Mouse (Mus musculus) kidney, embryonic 16.5 days (tissue): ENCODE measurements around the gene Treml1. TPM values are rescaled to one million over a fixed set of nuclear protein-coding genes. Genes with fewer than 3 reads are reported as not detected.

Experiments
- ATAC-seq: fragments of 200-750 bp; cut with Nextera tagmentation; 2 replicates; pipeline ENCODE4 v1.8.0; 2017; ENCODE audit warnings: moderate TSS enrichment; ENCODE audit not compliant: low FRiP score, low TSS enrichment
- H3K27ac ChIP-seq: fragments of 300-500 bp; sonication (generic); 2 replicates; pipeline ENCODE4 v1.5.1; 2014; ENCODE audit warnings: low read length
- H3K27me3 ChIP-seq: fragments of 300-500 bp; sonication (generic); 2 replicates; pipeline ENCODE4 v1.6.1; 2014; ENCODE audit warnings: low read length, control low read depth, mixed read lengths; ENCODE audit not compliant: insufficient read depth
- H3K36me3 ChIP-seq: fragments of 300-500 bp; sonication (generic); 2 replicates; pipeline ENCODE4 v1.6.1; 2014; ENCODE audit warnings: low read length, control low read depth, mixed read lengths; ENCODE audit not compliant: insufficient read depth
- H3K4me1 ChIP-seq: fragments of 300-500 bp; sonication (generic); 2 replicates; pipeline ENCODE4 v1.6.1; 2014; ENCODE audit warnings: low read length, control low read depth, mixed read lengths; ENCODE audit not compliant: insufficient read depth
- H3K4me2 ChIP-seq: fragments of 300-500 bp; sonication (generic); replicated peaks from 2 replicates; pipeline ENCODE4 v1.6.1; 2014; ENCODE audit warnings: low read depth, low read length
- H3K4me3 ChIP-seq: fragments of 300-500 bp; sonication (generic); 2 replicates; pipeline ENCODE4 v1.5.1; 2014; ENCODE audit warnings: mild to moderate bottlenecking, low read length
- H3K9ac ChIP-seq: fragments of 300-500 bp; sonication (generic); replicated peaks from 2 replicates; pipeline ENCODE4 v1.6.1; 2014; ENCODE audit warnings: low read length
- H3K9me3 ChIP-seq: fragments of 300-500 bp; sonication (generic); 2 replicates; pipeline ENCODE4 v1.6.1; 2016; ENCODE audit warnings: low read length, control low read depth
- WGBS: fragments of 180-500 bp; shearing (Covaris S2); extraction: QIAGEN DNeasy Blood & Tissue Kit; methylation state at CpG from one replicate; pipeline ENCODE4 v1.1.7; 2014; 5-methylcytosine and 5-hydroxymethylcytosine counted together
- polyA plus RNA-seq: library from polyadenylated mRNA; unstranded; fragments of >200 nt; fragmentation: Nextera tagmentation; extraction: Ambion mirVana; gene quantifications from 2 replicates; pipeline ENCODE4 v1.2.1, GENCODE M21; 2015

Treml1 gene
- polyA plus RNA-seq, 1 experiment from 2014 or later = 0.59 TPM

GRCm38 (mm10) chr17:48371621-48372020, 11.9 kb downstream of the Treml1 start:
- H3K9ac ChIP-seq = no peak overlapping the region
- H3K4me2 ChIP-seq = no peak overlapping the region
- H3K9me3 ChIP-seq = 0 out of 2 replicates have a peak, but pooled peaks cover 3% of the 10 kb centered on the region
- H3K36me3 ChIP-seq = no peaks in the 10 kb centered on the region
- H3K4me1 ChIP-seq = no peaks in the 10 kb centered on the region
- no peak overlapping the region for H3K27ac ChIP-seq
- no peak for ATAC-seq
- no peaks in the 10 kb centered on the region for H3K27me3 ChIP-seq
- H3K4me3 ChIP-seq = no peak overlapping the region

- WGBS = 77% methylated on average over 8 of the region's 8 CpGs
- no peak overlapping the region for H3K27ac ChIP-seq
- ATAC-seq = no peak
Observed at GRCm38 (mm10) chr17:48372987-48373386, 13.3 kb downstream of the Treml1 start.

GRCm38 (mm10) chr17:48376102-48376501, 16.4 kb downstream of the Treml1 start:
- H3K9ac ChIP-seq = no peak overlapping the region
- ATAC-seq = no peak
- no peak overlapping the region for H3K27ac ChIP-seq
- 0 out of 2 replicates have a peak, but pooled peaks cover 3% of the 10 kb centered on the region for H3K9me3 ChIP-seq
- H3K27me3 ChIP-seq = no peaks in the 10 kb centered on the region
- H3K4me2 ChIP-seq = no peak overlapping the region
- H3K36me3 ChIP-seq = no peaks in the 10 kb centered on the region
- H3K4me1 ChIP-seq = no peaks in the 10 kb centered on the region
- H3K4me3 ChIP-seq = no peak overlapping the region
- 83% methylated on average over 1 of the region's 1 CpGs for WGBS

More at GRCm38 (mm10) chr17:48372987-48373386, 13.3 kb downstream of the Treml1 start:
- Histone ChIP-seq H3K4me1 (no peaks in the 10 kb centered on the region), H3K4me2 (no peak overlapping the region), H3K9me3 (0 out of 2 replicates have a peak, but pooled peaks cover 3% of the 10 kb centered on the region), H3K4me3 (no peak overlapping the region), H3K27me3 (no peaks in the 10 kb centered on the region), H3K36me3 (no peaks in the 10 kb centered on the region), H3K9ac (no peak overlapping the region)

- Histone ChIP-seq H3K4me3 (no peak overlapping the region), H3K27ac (no peak overlapping the region), H3K9ac (no peak overlapping the region), H3K27me3 (no peaks in the 10 kb centered on the region), H3K36me3 (no peaks in the 10 kb centered on the region), H3K9me3 (0 out of 2 replicates have a peak, but pooled peaks cover 3% of the 10 kb centered on the region), H3K4me2 (no peak overlapping the region), H3K4me1 (no peaks in the 10 kb centered on the region)
- ATAC-seq = no peak
Observed at GRCm38 (mm10) chr17:48379050-48379449, 19.3 kb downstream of the Treml1 start.

- H3K27me3 ChIP-seq = no peaks in the 10 kb centered on the region
- no peak overlapping the region for H3K4me2 ChIP-seq
- no peaks in the 10 kb centered on the region for H3K9me3 ChIP-seq
- peaks cover 45% of the 10 kb centered on the region for H3K36me3 ChIP-seq
- H3K4me3 ChIP-seq = no peak overlapping the region
- no peak overlapping the region for H3K27ac ChIP-seq
- H3K4me1 ChIP-seq = no peaks in the 10 kb centered on the region
- 74% methylated on average over 2 of the region's 2 CpGs for WGBS
- H3K9ac ChIP-seq = no peak overlapping the region
- ATAC-seq = no peak
Observed at GRCm38 (mm10) chr17:48385786-48386461, 26.2 kb downstream of the Treml1 start.

GRCm38 (mm10) chr17:48388666-48389065, 28.9 kb downstream of the Treml1 start:
- Histone ChIP-seq H3K9ac (no peak overlapping the region), H3K4me1 (no peaks in the 10 kb centered on the region), H3K9me3 (no peaks in the 10 kb centered on the region), H3K4me2 (no peak overlapping the region), H3K36me3 (peaks cover 73% of the 10 kb centered on the region), H3K27me3 (no peaks in the 10 kb centered on the region), H3K27ac (no peak overlapping the region), H3K4me3 (no peak overlapping the region)
- 95% methylated on average over 2 of the region's 2 CpGs for WGBS
- ATAC-seq = no peak

- H3K27ac ChIP-seq = no peak overlapping the region
- no peaks in the 10 kb centered on the region for H3K9me3 ChIP-seq
- no peak overlapping the region for H3K9ac ChIP-seq
- H3K4me2 ChIP-seq = no peak overlapping the region
- H3K4me1 ChIP-seq = no peaks in the 10 kb centered on the region
- H3K27me3 ChIP-seq = no peaks in the 10 kb centered on the region
- 91% methylated on average over 5 of the region's 5 CpGs for WGBS
- no peak overlapping the region for H3K4me3 ChIP-seq
- peaks cover 79% of the 10 kb centered on the region for H3K36me3 ChIP-seq
- no peak for ATAC-seq
Observed at GRCm38 (mm10) chr17:48389442-48389841, 29.7 kb downstream of the Treml1 start.

- H3K36me3 ChIP-seq = peaks cover 91% of the 10 kb centered on the region
- no peaks in the 10 kb centered on the region for H3K9me3 ChIP-seq
- 88% methylated on average over 5 of the region's 5 CpGs for WGBS
- no peak for ATAC-seq
- no peak overlapping the region for H3K4me3 ChIP-seq
- H3K27me3 ChIP-seq = no peaks in the 10 kb centered on the region
- no peak overlapping the region for H3K4me2 ChIP-seq
- H3K4me1 ChIP-seq = no peaks in the 10 kb centered on the region
- H3K9ac ChIP-seq = no peak overlapping the region
- H3K27ac ChIP-seq = no peak overlapping the region
Observed at GRCm38 (mm10) chr17:48391446-48391845, 31.7 kb downstream of the Treml1 start.

GRCm38 (mm10) chr17:48392616-48393015, 32.9 kb downstream of the Treml1 start:
- Histone ChIP-seq H3K9ac (no peak overlapping the region), H3K4me2 (no peak overlapping the region), H3K36me3 (peaks cover 84% of the 10 kb centered on the region), H3K4me3 (no peak overlapping the region), H3K27ac (no peak overlapping the region), H3K9me3 (no peaks in the 10 kb centered on the region), H3K27me3 (no peaks in the 10 kb centered on the region), H3K4me1 (no peaks in the 10 kb centered on the region)
- 95% methylated on average over 3 of the region's 3 CpGs for WGBS
- no peak for ATAC-seq

GRCm38 (mm10) chr17:48401710-48402109, 42.0 kb downstream of the Treml1 start:
- Histone ChIP-seq H3K9me3 (no peaks in the 10 kb centered on the region), H3K27ac (no peak overlapping the region), H3K36me3 (peaks cover 24% of the 10 kb centered on the region), H3K4me1 (no peaks in the 10 kb centered on the region), H3K4me2 (no peak overlapping the region), H3K9ac (no peak overlapping the region), H3K4me3 (no peak overlapping the region), H3K27me3 (no peaks in the 10 kb centered on the region)
- no peak for ATAC-seq
- WGBS = 86% methylated on average over 4 of the region's 4 CpGs
